Mouse (Mus musculus): ENCODE data around the gene Tiprl. TPM values are rescaled to one million over a fixed set of nuclear protein-coding genes. Genes with fewer than 3 reads are reported as not detected.

Tiprl gene
- polyA plus RNA-seq, 1 experiment from 2014 or later, result 125 TPM

- no peak overlapping the region for H3K27ac ChIP-seq (replicated peaks)
Observed at GRCm38 (mm10) chr1:165169462-165169861, 67.3 kb downstream of the Tiprl start.

GRCm38 (mm10) chr1:165164920-165165319, 71.9 kb downstream of the Tiprl start:
- no peaks in the 10 kb centered on the region for H3K4me1 ChIP-seq (replicated peaks)
- H3K9ac ChIP-seq, result no peak overlapping the region
- no peak overlapping the region for H3K4me2 ChIP-seq
- WGBS, result 93% methylated on average over 6 of the region's 6 CpGs
- no peak overlapping the region for H3K27ac ChIP-seq (replicated peaks)
- H3K4me3 ChIP-seq, result no peak overlapping the region
- H3K36me3 ChIP-seq, result no peaks in the 10 kb centered on the region
- no peaks in the 10 kb centered on the region for H3K27me3 ChIP-seq
- H3K9me3 ChIP-seq, result no peaks in the 10 kb centered on the region
- ATAC-seq (ENCODE audit: low FRiP score, low read depth), result no peak

More at GRCm38 (mm10) chr1:165169462-165169861, 67.3 kb downstream of the Tiprl start:
- Histone ChIP-seq H3K4me1 (replicated peaks) (no peaks in the 10 kb centered on the region), H3K9me3 (no peaks in the 10 kb centered on the region), H3K9ac (no peak overlapping the region), H3K27me3 (no peaks in the 10 kb centered on the region), H3K4me3 (no peak overlapping the region), H3K4me2 (no peak overlapping the region), H3K36me3 (no peaks in the 10 kb centered on the region)
- no peak for ATAC-seq (ENCODE audit: low FRiP score, low read depth)
- WGBS, result 83% methylated on average over 3 of the region's 3 CpGs

Other genes starting within 250 kb of the Tiprl start
- not detected in 2 replicates for gene Tbx19, start 76.2 kb downstream of the Tiprl start, polyA plus RNA-seq (2015; fragmentation: Nextera tagmentation; extraction: Ambion mirVana)
- gene Sft2d2, start 42.6 kb downstream of the Tiprl start, polyA plus RNA-seq (2015; fragmentation: Nextera tagmentation; extraction: Ambion mirVana), result 6.8 and 7.3 TPM in 2 replicates
- 3.0 and 3.1 TPM in 2 replicates for gene Gpr161, start 58.8 kb upstream of the Tiprl start, polyA plus RNA-seq (2015; fragmentation: Nextera tagmentation; extraction: Ambion mirVana)
- 15.6 and 17.0 TPM in 2 replicates for gene Dcaf6, start 223.5 kb upstream of the Tiprl start, polyA plus RNA-seq (2015; fragmentation: Nextera tagmentation; extraction: Ambion mirVana)
- gene Mpc2, start 223.6 kb upstream of the Tiprl start, polyA plus RNA-seq (2015; fragmentation: Nextera tagmentation; extraction: Ambion mirVana), result 202 and 223 TPM in 2 replicates
- 0.12 and 0.56 TPM in 2 replicates for gene Adcy10, start 248.2 kb upstream of the Tiprl start, polyA plus RNA-seq (2015; fragmentation: Nextera tagmentation; extraction: Ambion mirVana)